Mouse (Mus musculus) erythroblast, embryonic 14.5 days (primary cell): ENCODE results near the gene Rcc2.

ENCODE experiments used
- GATA1 ChIP-seq: IDR thresholded peaks from 2 replicates; pipeline ENCODE4 v1.6.1; 2012; ENCODE audit warnings: low read length, inconsistent platforms, mixed read lengths
- TAL1 ChIP-seq: IDR thresholded peaks from 3 replicates; pipeline ENCODE4 v1.6.1; 2012; ENCODE audit warnings: low read length, inconsistent platforms, mixed read lengths

- TF ChIP-seq GATA1 (no peak), TAL1 (no peak)
Observed at GRCm38 (mm10) chr4:140662453-140662852, 37.9 kb upstream of the Rcc2 start.
